Mouse (Mus musculus) limb, embryonic 15.5 days (tissue): ENCODE data around the gene Smtnl2. TPM values are rescaled to one million over a fixed set of nuclear protein-coding genes. Genes with fewer than 3 reads are reported as not detected.
A peak's percentile ranks its signal among the peaks of the same experiment; 100 is the strongest.

ENCODE experiments used
- ATAC-seq: fragments of 200-750 bp; cut with Nextera tagmentation; 2 replicates; pipeline ENCODE4 v1.8.0; 2017; ENCODE audit warnings: low read depth, moderate TSS enrichment; ENCODE audit not compliant: insufficient number of reproducible peaks, low FRiP score, low TSS enrichment
- H3K27ac ChIP-seq: fragments of 300-500 bp; sonication (generic); 2 replicates; pipeline ENCODE4 v1.5.1; 2015; ENCODE audit warnings: moderate library complexity, mild to moderate bottlenecking, inconsistent platforms
- H3K27me3 ChIP-seq: fragments of 300-500 bp; sonication (generic); 2 replicates; pipeline ENCODE4 v1.6.1; 2015; ENCODE audit warnings: inconsistent platforms
- H3K36me3 ChIP-seq: fragments of 300-500 bp; sonication (generic); 2 replicates; pipeline ENCODE4 v1.6.1; 2015; ENCODE audit warnings: inconsistent platforms
- H3K4me1 ChIP-seq: fragments of 300-500 bp; sonication (generic); 2 replicates; pipeline ENCODE4 v1.6.1; 2015; ENCODE audit warnings: inconsistent platforms
- H3K4me2 ChIP-seq: fragments of 300-500 bp; sonication (generic); 2 replicates; pipeline ENCODE4 v1.6.1; 2015; ENCODE audit warnings: mild to moderate bottlenecking, inconsistent platforms
- H3K4me3 ChIP-seq: fragments of 300-500 bp; sonication (generic); 2 replicates; pipeline ENCODE4 v1.5.1; 2015; ENCODE audit warnings: mild to moderate bottlenecking, inconsistent platforms
- H3K9ac ChIP-seq: fragments of 300-500 bp; sonication (generic); 2 replicates; pipeline ENCODE4 v1.6.1; 2015; ENCODE audit warnings: inconsistent platforms
- H3K9me3 ChIP-seq: fragments of 300-500 bp; sonication (generic); 2 replicates; pipeline ENCODE4 v1.6.1; 2016; ENCODE audit warnings: inconsistent platforms
- WGBS: fragments of 180-500 bp; shearing (Covaris S2); methylation state at CpG from one replicate; pipeline ENCODE4 v1.1.7; 2015; 5-methylcytosine and 5-hydroxymethylcytosine counted together
- polyA plus RNA-seq: library from polyadenylated mRNA; unstranded; fragments of >200 nt; fragmentation: Nextera tagmentation; extraction: Ambion mirVana; gene quantifications from 2 replicates; pipeline ENCODE4 v1.2.1, GENCODE M21; 2015

Smtnl2 gene
- polyA plus RNA-seq, 1 experiment from 2014 or later = 85.0 TPM

- H3K4me3 ChIP-seq = no peak overlapping the region
- no peaks in the 10 kb centered on the region for H3K9me3 ChIP-seq
- H3K27me3 ChIP-seq = no peaks in the 10 kb centered on the region
- H3K9ac ChIP-seq = no peak overlapping the region
- ATAC-seq = no peak
- H3K4me1 ChIP-seq = peaks cover 34% of the 10 kb centered on the region
- peak overlapping the region; percentile 54; the same call in 1 of the 2 replicates for H3K27ac ChIP-seq
- no peak overlapping the region for H3K4me2 ChIP-seq
- 56% methylated on average over 7 of the region's 7 CpGs for WGBS
- no peaks in the 10 kb centered on the region for H3K36me3 ChIP-seq
These were observed 14.9 kb downstream of the Smtnl2 start for GRCm38 (mm10) chr11:72396621-72397020.

- 46% methylated on average over 6 of the region's 6 CpGs for WGBS
- H3K4me2 ChIP-seq = no peak overlapping the region
- no peaks in the 10 kb centered on the region for H3K27me3 ChIP-seq
- 0 out of 2 replicates have a peak overlapping the region, but pooled peaks have one; percentile 54 for H3K27ac ChIP-seq
- H3K36me3 ChIP-seq = no peaks in the 10 kb centered on the region; the same call in 1 of the 2 replicates
- no peaks in the 10 kb centered on the region for H3K9me3 ChIP-seq
- peak; percentile 42; the same call in 1 of the 2 replicates for ATAC-seq
- no peak overlapping the region for H3K9ac ChIP-seq
- no peak overlapping the region for H3K4me3 ChIP-seq
- peaks cover 34% of the 10 kb centered on the region for H3K4me1 ChIP-seq
These were observed 15.9 kb downstream of the Smtnl2 start for GRCm38 (mm10) chr11:72395652-72396051.

- Histone ChIP-seq H3K4me2 (no peak overlapping the region), H3K4me1 (peaks cover 36% of the 10 kb centered on the region), H3K27ac (no peak overlapping the region), H3K9me3 (no peaks in the 10 kb centered on the region), H3K4me3 (no peak overlapping the region), H3K36me3 (no peaks in the 10 kb centered on the region; the same call in 1 of the 2 replicates), H3K9ac (no peak overlapping the region), H3K27me3 (no peaks in the 10 kb centered on the region)
- 74% methylated on average over 2 of the region's 2 CpGs for WGBS
- no peak for ATAC-seq
These were observed 16.8 kb downstream of the Smtnl2 start for GRCm38 (mm10) chr11:72394694-72395093.

GRCm38 (mm10) chr11:72393669-72394068 is 17.8 kb downstream of the Smtnl2 start:
- Histone ChIP-seq H3K36me3 (no peaks in the 10 kb centered on the region; the same call in 1 of the 2 replicates), H3K4me3 (no peak overlapping the region), H3K9ac (no peak overlapping the region), H3K4me1 (peaks cover 42% of the 10 kb centered on the region), H3K27me3 (no peaks in the 10 kb centered on the region), H3K27ac (no peak overlapping the region), H3K4me2 (no peak overlapping the region), H3K9me3 (no peaks in the 10 kb centered on the region)
- ATAC-seq = no peak
- WGBS = 33% methylated on average over 5 of the region's 5 CpGs

- ATAC-seq = no peak
- Histone ChIP-seq H3K27me3 (no peaks in the 10 kb centered on the region), H3K36me3 (no peaks in the 10 kb centered on the region; the same call in 1 of the 2 replicates), H3K4me2 (no peak overlapping the region), H3K9me3 (no peaks in the 10 kb centered on the region), H3K4me3 (no peak overlapping the region), H3K27ac (no peak overlapping the region), H3K4me1 (peaks cover 42% of the 10 kb centered on the region), H3K9ac (no peak overlapping the region)
- 59% methylated on average over 3 of the region's 3 CpGs for WGBS
These were observed 18.3 kb downstream of the Smtnl2 start for GRCm38 (mm10) chr11:72393243-72393642.

GRCm38 (mm10) chr11:72391181-72391580 is 20.3 kb downstream of the Smtnl2 start:
- Histone ChIP-seq H3K27me3 (no peaks in the 10 kb centered on the region), H3K4me2 (no peak overlapping the region), H3K9me3 (no peaks in the 10 kb centered on the region), H3K4me3 (no peak overlapping the region), H3K4me1 (peaks cover 24% of the 10 kb centered on the region), H3K27ac (no peak overlapping the region), H3K36me3 (no peaks in the 10 kb centered on the region; the same call in 1 of the 2 replicates), H3K9ac (no peak overlapping the region)
- no peak for ATAC-seq
- 90% methylated on average over 13 of the region's 13 CpGs for WGBS

- H3K9me3 ChIP-seq = no peaks in the 10 kb centered on the region
- no peak for ATAC-seq
- no peaks in the 10 kb centered on the region for H3K27me3 ChIP-seq
- H3K9ac ChIP-seq = no peak overlapping the region
- H3K4me2 ChIP-seq = no peak overlapping the region
- H3K4me1 ChIP-seq = peaks cover 16% of the 10 kb centered on the region
- peak overlapping the region; percentile 63 for H3K27ac ChIP-seq
- no peak overlapping the region for H3K4me3 ChIP-seq
- H3K36me3 ChIP-seq = no peaks in the 10 kb centered on the region; the same call in 1 of the 2 replicates
- WGBS = 71% methylated on average over 7 of the region's 7 CpGs
These were observed 21.9 kb downstream of the Smtnl2 start for GRCm38 (mm10) chr11:72389407-72390142.

GRCm38 (mm10) chr11:72388113-72388529 is 23.4 kb downstream of the Smtnl2 start:
- H3K27me3 ChIP-seq = no peaks in the 10 kb centered on the region
- 63% methylated on average over 6 of the region's 6 CpGs for WGBS
- no peak overlapping the region for H3K9ac ChIP-seq
- ATAC-seq = no peak
- H3K4me3 ChIP-seq = no peak overlapping the region
- H3K4me2 ChIP-seq = no peak overlapping the region
- no peaks in the 10 kb centered on the region for H3K9me3 ChIP-seq
- no peak overlapping the region for H3K27ac ChIP-seq
- peaks cover 10% of the 10 kb centered on the region; the same call in 1 of the 2 replicates for H3K4me1 ChIP-seq
- H3K36me3 ChIP-seq = no peaks in the 10 kb centered on the region; the same call in 1 of the 2 replicates

- Histone ChIP-seq H3K4me2 (no peak overlapping the region), H3K4me3 (no peak overlapping the region), H3K9me3 (no peaks in the 10 kb centered on the region), H3K4me1 (no peaks in the 10 kb centered on the region), H3K9ac (no peak overlapping the region), H3K36me3 (no peaks in the 10 kb centered on the region), H3K27ac (no peak overlapping the region), H3K27me3 (no peaks in the 10 kb centered on the region)
- WGBS = 63% methylated on average over 4 of the region's 4 CpGs
- ATAC-seq = no peak
These were observed 32.2 kb downstream of the Smtnl2 start for GRCm38 (mm10) chr11:72379351-72379750.

GRCm38 (mm10) chr11:72378222-72378621 is 33.3 kb downstream of the Smtnl2 start:
- ATAC-seq = peak; percentile 40; the same call in 1 of the 2 replicates
- Histone ChIP-seq H3K27ac (no peak overlapping the region), H3K4me2 (no peak overlapping the region), H3K27me3 (no peaks in the 10 kb centered on the region), H3K9me3 (no peaks in the 10 kb centered on the region), H3K4me3 (no peak overlapping the region), H3K36me3 (no peaks in the 10 kb centered on the region), H3K4me1 (no peaks in the 10 kb centered on the region), H3K9ac (no peak overlapping the region)
- 49% methylated on average over 7 of the region's 7 CpGs for WGBS

GRCm38 (mm10) chr11:72376562-72376961 is 35.0 kb downstream of the Smtnl2 start:
- H3K9ac ChIP-seq = no peak overlapping the region
- no peak for ATAC-seq
- no peaks in the 10 kb centered on the region for H3K36me3 ChIP-seq
- 73% methylated on average over 2 of the region's 2 CpGs for WGBS
- no peak overlapping the region for H3K27ac ChIP-seq
- no peak overlapping the region for H3K4me3 ChIP-seq
- no peaks in the 10 kb centered on the region for H3K27me3 ChIP-seq
- H3K4me2 ChIP-seq = no peak overlapping the region
- H3K4me1 ChIP-seq = no peaks in the 10 kb centered on the region
- H3K9me3 ChIP-seq = no peaks in the 10 kb centered on the region

- no peak for ATAC-seq
- Histone ChIP-seq H3K4me2 (no peak overlapping the region), H3K27me3 (no peaks in the 10 kb centered on the region), H3K9me3 (no peaks in the 10 kb centered on the region), H3K4me3 (no peak overlapping the region), H3K36me3 (no peaks in the 10 kb centered on the region), H3K9ac (no peak overlapping the region), H3K27ac (no peak overlapping the region), H3K4me1 (peaks cover 5% of the 10 kb centered on the region; the same call in 1 of the 2 replicates)
- 25% methylated on average over 12 of the region's 12 CpGs for WGBS
These were observed 41.4 kb downstream of the Smtnl2 start for GRCm38 (mm10) chr11:72369904-72370672.
